Mouse (Mus musculus): ENCODE data around the gene Gm7271. TPM values are rescaled to one million over a fixed set of nuclear protein-coding genes. Genes with fewer than 3 reads are reported as not detected.

Gene Gm7271
- not detected in 2 replicates for polyA plus RNA-seq (2015; fragmentation: Nextera tagmentation; extraction: Ambion mirVana)

GRCm38 (mm10) chr5:76483811-76484210, at the start of gene Gm7271:
Gm7271 (plus strand) TSS chr5:76484040.

GRCm38 (mm10) chr5:76529040-76529703, 45.3 kb downstream of the Gm7271 start, which contains the start of gene Exoc1:
Exoc1 (plus strand) TSS chr5:76529311.

Other genes with a start within 250 kb of the Gm7271 start
- gene Clock, start 179.2 kb upstream of the Gm7271 start, polyA plus RNA-seq (2015; fragmentation: Nextera tagmentation; extraction: Ambion mirVana) = 6.7 and 7.0 TPM in 2 replicates
- not detected in 2 replicates for gene Pdcl2, start 152.9 kb upstream of the Gm7271 start, polyA plus RNA-seq (2015; fragmentation: Nextera tagmentation; extraction: Ambion mirVana)
- gene Nmu, start 120.3 kb upstream of the Gm7271 start, polyA plus RNA-seq (2015; fragmentation: Nextera tagmentation; extraction: Ambion mirVana) = not detected in 2 replicates
- 15.4 and 15.8 TPM in 2 replicates for gene Exoc1, start 45.3 kb downstream of the Gm7271 start, polyA plus RNA-seq (2015; fragmentation: Nextera tagmentation; extraction: Ambion mirVana)
- 1.8 TPM in 2 replicates for gene Cep135, start 104.7 kb downstream of the Gm7271 start, polyA plus RNA-seq (2015; fragmentation: Nextera tagmentation; extraction: Ambion mirVana)
- gene C530008M17Rik, start 172.5 kb downstream of the Gm7271 start, polyA plus RNA-seq (2015; fragmentation: Nextera tagmentation; extraction: Ambion mirVana) = 11.4 and 17.2 TPM in 2 replicates

Data from urinary bladder, postnatal 0 days (tissue).